Mouse (Mus musculus): ENCODE data around the gene Susd1. TPM values are rescaled to one million over a fixed set of nuclear protein-coding genes. Genes with fewer than 3 reads are reported as not detected.

The Susd1 gene
- polyA plus RNA-seq, 1 experiment from 2014 or later = 6.3 TPM

DNA sequence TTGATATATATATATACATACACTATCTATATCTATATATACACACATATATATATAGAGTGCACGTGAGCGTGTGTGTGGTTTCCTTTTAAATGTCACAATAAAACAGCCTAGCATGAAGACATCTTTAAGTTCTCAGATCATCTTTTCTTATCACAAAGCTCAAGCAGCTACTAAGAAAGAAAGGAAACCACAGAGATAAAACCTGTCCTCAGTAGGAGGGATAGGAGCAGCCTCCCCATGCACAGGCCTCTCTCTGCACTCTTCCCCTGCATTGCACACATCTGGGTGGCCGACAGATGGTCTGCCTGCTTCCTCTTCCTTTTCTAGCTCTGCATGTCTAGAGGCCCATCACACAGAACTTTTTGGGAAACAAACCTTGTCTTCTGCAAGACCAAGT is 162.9 kb downstream of the Susd1 start:
- no peak overlapping the region for H3K27ac ChIP-seq
- no peaks in the 10 kb centered on the region for H3K27me3 ChIP-seq (ENCODE audit: insufficient read depth, low read length)
- H3K9ac ChIP-seq (ENCODE audit: low read depth, low read length) = no peak overlapping the region
- ATAC-seq (replicated peaks; ENCODE audit: low FRiP score, low read depth) (no peak), DNase-seq (ENCODE audit: low spot score) (no peak)
- WGBS = 80% methylated on average over 3 of the region's 3 CpGs
- no peaks in the 10 kb centered on the region for H3K9me3 ChIP-seq (replicated peaks; ENCODE audit: low read length)
- H3K4me1 ChIP-seq (replicated peaks; ENCODE audit: insufficient read depth, low read length) = no peaks in the 10 kb centered on the region
- H3K4me2 ChIP-seq (ENCODE audit: low read length) = no peak overlapping the region
- no peak for TF ChIP-seq CTCF (IDR thresholded peaks at IDR 0.05; ENCODE audit: low read depth)
- H3K36me3 ChIP-seq (ENCODE audit: insufficient read depth, low read length) = no peaks in the 10 kb centered on the region
- H3K4me3 ChIP-seq (replicated peaks; ENCODE audit: low read depth, low read length) = no peak overlapping the region

DNA sequence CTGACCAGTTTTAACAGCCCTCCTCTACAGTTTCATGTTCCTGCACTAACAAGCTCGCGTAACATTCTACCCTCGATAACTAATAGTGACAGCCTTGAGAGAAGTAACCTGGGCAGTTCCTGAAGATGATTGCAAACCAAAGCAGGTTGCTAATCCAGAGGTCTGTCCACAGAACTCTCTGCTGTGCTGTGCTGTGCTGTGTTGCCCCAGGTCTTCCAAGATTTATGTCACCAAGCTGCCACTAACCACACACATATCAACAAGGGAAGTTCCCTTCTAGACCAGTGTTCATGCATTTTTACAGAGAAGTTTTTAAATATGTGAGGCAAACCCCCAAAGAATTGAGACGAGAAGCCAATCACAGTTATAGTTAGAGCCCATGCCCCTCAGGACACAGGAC is 164.3 kb downstream of the Susd1 start:
- no peak overlapping the region for H3K9ac ChIP-seq (ENCODE audit: low read depth, low read length)
- no peaks in the 10 kb centered on the region for H3K27me3 ChIP-seq (ENCODE audit: insufficient read depth, low read length)
- H3K4me1 ChIP-seq (replicated peaks; ENCODE audit: insufficient read depth, low read length) = no peaks in the 10 kb centered on the region
- no peak for TF ChIP-seq CTCF (IDR thresholded peaks at IDR 0.05; ENCODE audit: low read depth)
- 44% methylated on average over 4 of the region's 4 CpGs for WGBS
- H3K36me3 ChIP-seq (ENCODE audit: insufficient read depth, low read length) = no peaks in the 10 kb centered on the region
- no peak for DNase-seq (ENCODE audit: low spot score)
- no peak for ATAC-seq (replicated peaks; ENCODE audit: low FRiP score, low read depth)
- no peaks in the 10 kb centered on the region for H3K9me3 ChIP-seq (replicated peaks; ENCODE audit: low read length)
- no peak overlapping the region for H3K4me2 ChIP-seq (ENCODE audit: low read length)
- no peak overlapping the region for H3K4me3 ChIP-seq (replicated peaks; ENCODE audit: low read depth, low read length)
- no peak overlapping the region for H3K27ac ChIP-seq

DNA sequence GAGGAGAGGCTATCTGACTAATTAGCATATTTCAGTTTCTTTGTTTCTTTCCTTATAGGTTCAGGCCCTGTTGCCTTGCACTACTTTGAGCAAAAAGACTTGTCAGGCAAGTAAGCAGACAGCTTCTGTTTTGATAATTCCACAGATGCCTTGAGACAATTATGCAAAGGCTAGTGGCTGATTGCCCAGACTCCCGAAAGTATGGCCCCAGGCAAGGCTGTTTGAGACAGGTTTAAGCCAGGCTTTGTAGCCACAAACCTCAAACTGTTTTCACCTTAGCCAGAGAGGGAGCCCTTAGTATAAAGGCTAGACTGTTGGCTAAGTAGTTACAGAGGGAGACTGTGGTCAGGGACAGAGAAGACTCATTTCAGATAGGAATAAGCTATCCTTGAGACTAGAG is 165.1 kb downstream of the Susd1 start:
- H3K4me3 ChIP-seq (replicated peaks; ENCODE audit: low read depth, low read length) = no peak overlapping the region
- TF ChIP-seq CTCF (IDR thresholded peaks at IDR 0.05; ENCODE audit: low read depth) = no peak
- H3K27ac ChIP-seq = no peak overlapping the region
- DNase-seq (ENCODE audit: low spot score) = peak; percentile 27
- H3K9me3 ChIP-seq (replicated peaks; ENCODE audit: low read length) = no peaks in the 10 kb centered on the region
- ATAC-seq (replicated peaks; ENCODE audit: low FRiP score, low read depth) = no peak
- WGBS = 32% methylated on average over 1 of the region's 1 CpGs
- H3K27me3 ChIP-seq (ENCODE audit: insufficient read depth, low read length) = no peaks in the 10 kb centered on the region
- H3K9ac ChIP-seq (ENCODE audit: low read depth, low read length) = no peak overlapping the region
- H3K36me3 ChIP-seq (ENCODE audit: insufficient read depth, low read length) = no peaks in the 10 kb centered on the region
- H3K4me2 ChIP-seq (ENCODE audit: low read length) = no peak overlapping the region
- H3K4me1 ChIP-seq (replicated peaks; ENCODE audit: insufficient read depth, low read length) = no peaks in the 10 kb centered on the region

DNA sequence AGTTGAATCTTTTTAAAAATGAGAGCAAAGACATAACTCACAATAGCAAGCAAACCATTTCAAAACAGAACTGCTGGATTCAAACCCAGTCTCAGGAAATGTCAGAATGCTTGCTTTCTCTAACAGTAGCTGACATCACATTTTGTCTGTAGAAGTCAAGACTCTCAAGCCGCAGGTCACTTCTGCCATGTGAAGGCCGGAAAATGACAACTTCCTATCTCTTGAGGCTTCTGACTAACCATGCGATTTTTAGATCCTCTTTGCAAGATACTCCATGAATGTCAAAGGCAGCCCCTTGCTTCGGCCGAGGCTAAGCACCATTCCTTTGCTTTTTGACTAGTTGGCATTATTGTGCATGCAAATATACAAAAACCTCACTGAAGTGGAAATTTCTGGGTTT is 172.8 kb downstream of the Susd1 start:
- DNase-seq (ENCODE audit: low spot score) = no peak
- TF ChIP-seq CTCF (IDR thresholded peaks at IDR 0.05; ENCODE audit: low read depth) = no peak
- H3K27me3 ChIP-seq (ENCODE audit: insufficient read depth, low read length) = no peaks in the 10 kb centered on the region
- ATAC-seq (replicated peaks; ENCODE audit: low FRiP score, low read depth) = no peak
- H3K36me3 ChIP-seq (ENCODE audit: insufficient read depth, low read length) = no peaks in the 10 kb centered on the region
- no peak overlapping the region for H3K4me3 ChIP-seq (replicated peaks; ENCODE audit: low read depth, low read length)
- H3K9ac ChIP-seq (ENCODE audit: low read depth, low read length) = no peak overlapping the region
- no peak overlapping the region for H3K4me2 ChIP-seq (ENCODE audit: low read length)
- H3K27ac ChIP-seq = no peak overlapping the region
- H3K4me1 ChIP-seq (replicated peaks; ENCODE audit: insufficient read depth, low read length) = no peaks in the 10 kb centered on the region
- WGBS = 90% methylated on average over 5 of the region's 5 CpGs
- no peaks in the 10 kb centered on the region for H3K9me3 ChIP-seq (replicated peaks; ENCODE audit: low read length)

DNA sequence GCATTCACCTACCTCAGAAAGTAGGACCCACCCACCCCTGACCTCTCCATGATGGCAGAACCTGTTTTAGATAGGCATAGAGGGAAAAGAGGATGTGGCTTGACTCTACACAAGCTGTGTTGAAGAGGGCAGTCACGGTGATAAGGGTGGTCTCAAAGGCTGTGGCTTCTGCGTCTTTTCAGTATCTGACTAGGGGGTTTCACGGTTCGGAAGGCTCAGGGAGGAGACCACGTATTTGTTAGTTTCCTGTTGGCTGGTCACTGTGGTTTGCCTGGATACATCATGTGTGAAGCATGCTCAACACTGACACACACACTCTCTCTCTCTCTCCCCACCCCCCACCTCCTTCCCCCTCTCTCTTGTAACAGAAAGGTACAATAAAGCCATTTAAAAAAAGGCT is 173.3 kb downstream of the Susd1 start:
- Histone ChIP-seq H3K9ac (ENCODE audit: low read depth, low read length) (no peak overlapping the region), H3K36me3 (ENCODE audit: insufficient read depth, low read length) (no peaks in the 10 kb centered on the region), H3K27me3 (ENCODE audit: insufficient read depth, low read length) (no peaks in the 10 kb centered on the region), H3K4me3 (replicated peaks; ENCODE audit: low read depth, low read length) (no peak overlapping the region), H3K27ac (no peak overlapping the region), H3K4me1 (replicated peaks; ENCODE audit: insufficient read depth, low read length) (no peaks in the 10 kb centered on the region), H3K4me2 (ENCODE audit: low read length) (no peak overlapping the region), H3K9me3 (replicated peaks; ENCODE audit: low read length) (no peaks in the 10 kb centered on the region)
- 79% methylated on average over 5 of the region's 5 CpGs for WGBS
- ATAC-seq (replicated peaks; ENCODE audit: low FRiP score, low read depth) (no peak), DNase-seq (ENCODE audit: low spot score) (no peak)
- TF ChIP-seq CTCF (IDR thresholded peaks at IDR 0.05; ENCODE audit: low read depth) = no peak

Other genes starting within 250 kb of the Susd1 start
- 7.4 and 7.6 TPM in 2 replicates for gene Ugcg, start 249.4 kb downstream of the Susd1 start, polyA plus RNA-seq (2015; fragmentation: Nextera tagmentation; extraction: Ambion mirVana)
- gene Ptbp3, start 110.7 kb upstream of the Susd1 start, polyA plus RNA-seq (2015; fragmentation: Nextera tagmentation; extraction: Ambion mirVana) = 64.3 and 64.9 TPM in 2 replicates
- 40.4 and 46.6 TPM in 2 replicates for gene Hsdl2, start 142.9 kb upstream of the Susd1 start, polyA plus RNA-seq (2015; fragmentation: Nextera tagmentation; extraction: Ambion mirVana)
- 29.0 and 30.7 TPM in 2 replicates for gene E130308A19Rik, start 187.6 kb upstream of the Susd1 start, polyA plus RNA-seq (2015; fragmentation: Nextera tagmentation; extraction: Ambion mirVana)